Comparison of ENCODE assay signal across 7 mouse cellular contexts in the genomic region with DNA sequence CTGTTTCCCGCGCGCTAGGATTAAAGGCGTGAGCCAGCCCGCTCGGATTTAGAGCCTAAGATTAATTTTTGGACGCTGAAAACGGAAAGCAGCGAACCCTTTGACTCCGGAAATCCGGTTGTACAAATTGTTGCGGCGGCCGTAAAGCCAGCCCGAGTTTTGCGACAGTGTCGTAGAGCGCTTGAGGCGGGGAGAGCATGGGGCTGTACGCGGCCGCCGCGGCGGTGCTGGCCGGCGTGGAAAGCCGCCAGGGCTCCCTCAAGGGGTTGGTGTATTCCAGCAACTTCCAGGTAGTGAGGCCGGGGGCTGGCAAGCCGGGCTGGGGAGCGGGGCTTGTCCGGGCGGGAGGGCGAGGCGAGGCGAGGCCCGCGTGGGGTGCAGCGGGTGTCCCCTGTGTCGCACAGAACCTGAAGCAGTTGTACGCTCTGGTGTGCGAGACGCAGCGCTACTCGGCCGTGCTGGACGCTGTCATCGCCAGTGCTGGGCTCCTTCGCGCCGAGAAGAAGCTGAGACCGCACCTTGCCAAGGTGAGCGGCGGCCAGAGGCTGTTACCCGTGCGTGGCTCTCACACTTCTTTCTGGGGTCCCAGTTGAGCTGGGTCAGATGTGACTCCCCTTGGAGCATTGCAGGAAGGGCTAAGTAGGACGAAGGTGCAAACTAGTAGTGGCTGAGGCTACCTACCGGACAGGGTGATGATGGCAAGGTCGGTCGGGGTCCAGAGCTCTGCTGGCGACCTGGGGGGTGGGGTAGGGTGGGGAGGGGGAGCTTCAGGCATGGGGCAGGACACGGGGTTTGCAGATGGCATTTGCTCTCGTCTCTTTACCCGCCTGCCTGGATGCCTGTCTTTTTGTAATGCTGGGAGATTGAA. TPM values are rescaled to one million over a fixed set of nuclear protein-coding genes. Genes with fewer than 3 reads are reported as not detected.
DNase-seq lines count a peak whose midpoint lies in the region; ATAC-seq lines count a peak whose summit lies in the region.

A gene (plus strand): TSS at position 167 of the 868 bp plus-strand sequence.

- WGBS in embryonic facial prominence, embryonic 10.5 days = under 1% methylated on average over 64 of the region's 64 CpGs
- 1% methylated on average over 64 of the region's 64 CpGs for WGBS in limb, embryonic 10.5 days
- under 1% methylated on average over 64 of the region's 64 CpGs for WGBS in midbrain, embryonic 13.5 days

- peak within 1 kb of the TSS; percentile 85 for H3K27ac ChIP-seq in embryonic facial prominence, embryonic 10.5 days (replicated peaks)
- peak within 1 kb of the TSS; percentile 85 for H3K27ac ChIP-seq in limb, embryonic 10.5 days
- H3K27ac ChIP-seq in midbrain, embryonic 13.5 days = peak within 1 kb of the TSS; percentile 83

- H3K4me3 ChIP-seq in embryonic facial prominence, embryonic 10.5 days = peak within 1 kb of the TSS; percentile 99
- peak within 1 kb of the TSS; percentile 98 for H3K4me3 ChIP-seq in limb, embryonic 10.5 days
- peak within 1 kb of the TSS; percentile 98 for H3K4me3 ChIP-seq in midbrain, embryonic 13.5 days (replicated peaks)

- peak; percentile 77 for ATAC-seq in granulocyte monocyte progenitor cell, adult 5-6 weeks (replicated peaks; ENCODE audit: poor library complexity, severe bottlenecking)
- peak; percentile 83 for ATAC-seq in midbrain, embryonic 13.5 days

- peak; percentile 96 for DNase-seq in adrenal gland, postnatal 10 days
- peak; percentile 95 for DNase-seq in embryonic facial prominence, embryonic 10.5 days (ENCODE audit: low spot score)
- DNase-seq in kidney, adult 11 months = peak; percentile 89
- peak; percentile 97 for DNase-seq in limb, embryonic 10.5 days (ENCODE audit: low spot score)
- peak; percentile 95 for DNase-seq in spleen, adult 12 weeks (ENCODE audit: low spot score)

- peaks cover 17% of the 10 kb centered on the region for H3K4me1 ChIP-seq in embryonic facial prominence, embryonic 10.5 days
- peaks cover 19% of the 10 kb centered on the region for H3K4me1 ChIP-seq in limb, embryonic 10.5 days
- peaks cover 23% of the 10 kb centered on the region for H3K4me1 ChIP-seq in midbrain, embryonic 13.5 days (replicated peaks)

- peak within 1 kb of the TSS; percentile 82 for H3K4me2 ChIP-seq in midbrain, embryonic 13.5 days (replicated peaks)

- peak within 1 kb of the TSS; percentile 92 for H3K9ac ChIP-seq in midbrain, embryonic 13.5 days (replicated peaks)

- no peaks in the 10 kb centered on the region for H3K9me3 ChIP-seq in embryonic facial prominence, embryonic 10.5 days
- no peaks in the 10 kb centered on the region for H3K9me3 ChIP-seq in limb, embryonic 10.5 days (replicated peaks)
- H3K9me3 ChIP-seq in midbrain, embryonic 13.5 days = no peaks in the 10 kb centered on the region

- no peaks in the 10 kb centered on the region; the same call in 1 of the 2 replicates for H3K27me3 ChIP-seq in embryonic facial prominence, embryonic 10.5 days (replicated peaks; ENCODE audit: low read depth, poor library complexity, severe bottlenecking)
- H3K27me3 ChIP-seq in limb, embryonic 10.5 days (ENCODE audit: low read depth, poor library complexity, severe bottlenecking) = no peaks in the 10 kb centered on the region
- H3K27me3 ChIP-seq in midbrain, embryonic 13.5 days = 0 out of 2 replicates have a peak, but pooled peaks cover 2% of the 10 kb centered on the region

- H3K36me3 ChIP-seq in embryonic facial prominence, embryonic 10.5 days (replicated peaks) = peaks cover 40% of the 10 kb centered on the region
- H3K36me3 ChIP-seq in limb, embryonic 10.5 days = peaks cover 40% of the 10 kb centered on the region
- H3K36me3 ChIP-seq in midbrain, embryonic 13.5 days = peaks cover 34% of the 10 kb centered on the region

RNA-seq across cellular contexts. Expression of the gene that starts here (rescaled TPM):
- 10 to 100 TPM; 17.9 to 22.6 TPM for total RNA-seq in adrenal gland, postnatal 10 days (2021)
- 47.9 and 48.0 TPM in 2 replicates for polyA plus RNA-seq in embryonic facial prominence, embryonic 10.5 days (2016; fragmentation: Nextera tagmentation; extraction: Ambion mirVana)
- total RNA-seq in granulocyte monocyte progenitor cell, adult 5-6 weeks (2014; fragmentation: Nextera tagmentation) = 23.9 and 30.8 TPM in 2 replicates
- 22.7 and 23.3 TPM in 2 replicates for total RNA-seq in granulocyte monocyte progenitor cell, adult 5-6 weeks (2017)
- polyA plus RNA-seq in limb, embryonic 10.5 days (2016; fragmentation: Nextera tagmentation; extraction: Ambion mirVana) = 53.2 and 58.5 TPM in 2 replicates
- polyA plus RNA-seq in midbrain, embryonic 13.5 days (2015; fragmentation: Nextera tagmentation; extraction: Ambion mirVana) = 30.8 and 33.9 TPM in 2 replicates

Comparison
In these comparisons a context has a peak if more than half of its experiments do, and no peak if none do; other contexts are left out.
1. Peak in every context shown above with its lines: DNase-seq, ATAC-seq, H3K4me3 ChIP-seq and H3K27ac ChIP-seq.